Mouse (Mus musculus): ENCODE measurements around the gene Poldip2.

GRCm38 (mm10) chr11:78560447-78560846 lies 48.5 kb downstream of the Poldip2 start:
- TF ChIP-seq POLR2A (IDR thresholded peaks at IDR 0.05; ENCODE audit: insufficient read depth, low read depth, low read length) (no peak), CTCF (IDR thresholded peaks at IDR 0.05; ENCODE audit: insufficient read depth, low read depth, low read length) (no peak)

Measured in olfactory bulb, adult 2 months (tissue).